Mouse (Mus musculus) activated CD4-positive, CD25-positive, alpha-beta regulatory T cell, adult 4 months (primary cell): Measurements from ENCODE around the gene Nbeal1. TPM values are rescaled to one million over a fixed set of nuclear protein-coding genes. Genes with fewer than 3 reads are reported as not detected.
"Not testable (repeated sequence)": the region's sequence is repeated elsewhere in the genome, so short reads cannot be mapped to it uniquely, and the experiment has no call there.

Experiments
- ATAC-seq: one replicate; pipeline ENCODE4 v1.8.0; 2017
- polyA plus RNA-seq, 2 experiments: library from polyadenylated mRNA; unstranded; fragments of 100-300 nt; shearing (Covaris generic); gene quantifications; one replicate each; pipeline ENCODE4 v1.2.1; 2017

The Nbeal1 gene
- polyA plus RNA-seq: 1 to 10 TPM; 6.1 to 6.8 TPM

- peak; percentile 93 for ATAC-seq
These were observed at the start of gene Nbeal1 for GRCm38 (mm10) chr1:60179932-60180783. Nbeal1 (plus strand) TSS chr1:60180599.

- no peak for ATAC-seq
These were observed 43.1 kb upstream of the Nbeal1 start for GRCm38 (mm10) chr1:60137346-60137745.

DNA sequence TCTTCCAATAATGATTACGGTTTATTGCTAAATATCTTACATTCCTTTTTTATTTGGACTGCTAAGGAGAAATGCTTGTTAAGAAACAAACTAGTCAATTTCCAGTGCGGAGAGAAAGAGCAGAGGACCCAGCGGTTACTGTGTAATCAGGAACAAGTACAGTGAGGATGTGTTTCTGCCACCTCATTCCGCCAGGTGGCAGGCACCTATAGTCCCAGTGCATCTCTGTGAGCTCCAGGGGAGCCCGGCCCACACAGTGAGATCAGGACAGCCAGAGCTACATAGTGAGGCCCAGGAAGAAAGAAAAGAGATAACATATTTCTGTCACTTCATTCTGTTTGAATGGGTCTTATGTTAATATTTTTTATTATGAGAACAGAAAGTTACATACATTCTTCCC lies 27.7 kb upstream of the Nbeal1 start:
- ATAC-seq: no peak

- no peak for ATAC-seq
These were observed 23.7 kb upstream of the Nbeal1 start for GRCm38 (mm10) chr1:60156651-60157050.

DNA sequence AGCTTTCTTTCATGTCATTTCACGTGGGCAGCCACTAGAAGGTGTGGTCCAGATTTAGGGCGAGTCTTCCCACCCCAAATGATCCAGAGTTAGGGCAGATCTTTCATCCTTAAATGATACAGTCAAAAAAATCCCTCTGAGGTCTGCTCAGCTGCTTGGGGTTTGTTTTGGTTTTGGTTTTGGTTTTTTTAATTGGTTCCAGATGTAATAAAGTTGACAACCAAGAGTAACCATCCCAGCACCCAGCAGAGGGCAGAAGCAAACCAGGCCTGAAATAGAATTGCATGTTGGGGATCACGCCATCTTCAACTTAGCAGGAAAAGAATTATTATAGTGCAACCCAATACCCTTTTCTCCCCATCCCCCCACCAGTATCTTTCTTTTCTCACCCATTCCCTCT lies 22.0 kb upstream of the Nbeal1 start:
- ATAC-seq: peak; percentile 91

DNA sequence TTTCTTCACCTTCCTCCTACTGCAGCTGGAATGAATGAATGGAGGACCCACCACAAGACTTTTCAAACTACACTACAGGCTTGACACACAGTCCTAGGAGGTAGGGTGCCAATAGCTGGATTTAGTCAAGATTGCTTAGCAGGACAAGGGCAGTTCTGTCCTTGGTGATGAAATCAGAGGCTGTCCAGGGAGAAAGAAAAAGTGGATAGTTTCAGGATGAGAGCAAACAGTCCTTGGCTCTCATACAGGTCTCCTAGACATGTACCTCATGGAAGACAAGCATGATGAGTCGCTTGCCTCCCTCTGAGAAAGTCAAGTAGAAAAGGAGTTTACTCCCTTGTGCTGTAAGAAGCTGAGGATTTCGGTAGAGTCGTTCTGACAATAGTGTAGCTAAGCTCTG lies 16.7 kb upstream of the Nbeal1 start:
- ATAC-seq: no peak

DNA sequence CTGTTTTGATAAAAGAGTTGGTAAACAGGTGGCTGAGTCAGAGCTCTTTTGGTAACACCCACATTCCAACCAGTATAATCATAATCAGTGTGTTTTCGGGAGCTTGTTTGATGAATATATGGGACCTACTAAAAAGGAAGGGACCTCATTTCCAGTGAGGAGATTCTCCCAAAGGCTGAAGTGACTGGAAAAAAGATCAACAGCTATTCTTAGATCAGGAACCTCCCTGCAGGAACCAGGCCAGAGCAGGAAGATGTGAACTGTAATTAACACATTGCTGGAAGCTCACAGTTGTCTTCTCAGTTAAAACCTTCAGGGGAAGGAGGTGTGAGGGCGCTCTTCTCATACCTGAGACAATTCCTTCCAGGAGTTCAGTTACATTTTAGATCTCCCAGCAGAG lies 10.8 kb upstream of the Nbeal1 start:
- no peak for ATAC-seq

DNA sequence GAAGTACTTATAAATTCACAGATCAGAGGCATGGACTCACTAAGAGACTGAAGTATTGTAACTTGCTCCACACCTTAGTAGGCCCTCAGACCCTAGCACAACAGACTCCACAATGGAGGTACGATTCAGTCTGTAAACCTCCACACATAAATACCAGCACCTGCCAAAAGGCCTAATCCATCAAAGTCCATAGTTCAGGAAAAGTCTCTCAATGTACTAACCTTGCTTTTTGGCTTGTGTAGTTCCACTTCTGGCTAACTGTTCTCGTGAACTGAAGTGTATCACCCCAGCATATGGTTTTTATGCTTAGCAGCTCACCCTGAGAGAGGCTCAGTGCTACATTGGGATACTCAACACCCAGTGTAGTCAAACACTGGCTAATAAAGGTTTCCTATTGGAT lies 10.1 kb upstream of the Nbeal1 start:
- no peak for ATAC-seq

DNA sequence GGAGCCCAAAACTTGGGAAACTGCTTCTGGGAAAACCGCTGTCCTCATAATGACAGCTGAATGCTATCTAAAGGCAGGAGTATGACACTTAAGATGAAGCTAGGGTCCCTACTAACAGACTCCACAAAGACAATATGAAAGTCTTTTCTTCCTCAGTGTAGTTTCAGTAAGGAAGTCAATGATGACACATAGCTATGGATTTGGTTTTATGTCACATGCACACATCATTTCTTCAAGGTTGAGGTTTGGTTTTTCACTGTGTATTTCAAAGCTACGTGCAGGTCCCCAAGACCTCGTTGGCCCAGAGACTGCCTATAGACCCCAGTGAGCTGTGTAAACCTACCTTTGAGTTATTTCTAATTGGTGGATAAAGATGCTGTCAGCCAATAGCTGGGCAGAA lies 7.3 kb upstream of the Nbeal1 start:
- ATAC-seq: no peak

DNA sequence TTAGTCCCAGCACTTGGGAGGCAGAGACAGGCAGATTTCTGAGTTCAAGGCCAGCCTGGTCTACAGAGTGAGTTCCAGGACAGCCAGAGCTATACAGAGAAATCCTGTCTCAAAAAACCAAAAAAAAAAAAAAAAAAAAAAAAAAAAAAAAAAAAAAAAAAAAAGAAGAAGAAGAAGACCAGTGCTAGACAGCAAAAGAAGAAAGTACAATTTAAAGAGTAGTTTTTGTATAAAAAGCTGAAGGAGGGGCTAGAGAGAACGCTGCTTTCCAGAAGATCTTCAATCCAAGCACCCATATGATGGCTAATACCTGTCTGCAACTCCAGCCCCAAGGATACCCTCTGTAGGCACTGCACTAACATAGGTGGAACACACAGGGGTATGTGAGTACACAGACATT lies 2.6 kb upstream of the Nbeal1 start:
- ATAC-seq: not testable (repeated sequence)

DNA sequence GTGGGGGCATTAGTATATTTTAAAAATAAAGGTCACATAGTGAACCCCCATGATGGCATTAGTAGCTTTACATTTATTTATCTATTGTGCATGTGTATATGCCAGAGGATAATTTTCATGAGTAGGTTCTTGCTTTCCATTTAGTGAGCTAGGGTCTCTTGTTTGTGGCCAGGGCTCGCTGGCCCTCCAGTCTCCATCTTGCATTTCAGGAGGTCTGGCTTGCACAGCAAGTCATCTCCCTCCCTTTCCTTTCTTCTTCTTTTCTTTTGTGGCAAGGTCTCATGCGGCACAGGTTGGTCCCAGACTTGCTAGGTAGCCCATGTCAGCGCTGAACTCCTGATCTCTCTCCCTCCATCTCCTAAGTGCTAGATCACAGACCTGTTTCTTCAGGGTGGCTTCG lies 1.0 kb upstream of the Nbeal1 start:
- ATAC-seq: no peak

GRCm38 (mm10) chr1:60180784-60181221 lies 404 bp downstream of the Nbeal1 start:
- ATAC-seq: peak; percentile 6

- no peak for ATAC-seq
These were observed 8.1 kb downstream of the Nbeal1 start for GRCm38 (mm10) chr1:60188454-60188853.

- no peak for ATAC-seq
These were observed 16.4 kb downstream of the Nbeal1 start for GRCm38 (mm10) chr1:60196813-60197212.

GRCm38 (mm10) chr1:60199006-60199405 lies 18.6 kb downstream of the Nbeal1 start:
- ATAC-seq: no peak

GRCm38 (mm10) chr1:60236261-60236660 lies 55.9 kb downstream of the Nbeal1 start:
- ATAC-seq: no peak

- peak; percentile 65 for ATAC-seq
These were observed 60.0 kb downstream of the Nbeal1 start for GRCm38 (mm10) chr1:60240430-60240829.

DNA sequence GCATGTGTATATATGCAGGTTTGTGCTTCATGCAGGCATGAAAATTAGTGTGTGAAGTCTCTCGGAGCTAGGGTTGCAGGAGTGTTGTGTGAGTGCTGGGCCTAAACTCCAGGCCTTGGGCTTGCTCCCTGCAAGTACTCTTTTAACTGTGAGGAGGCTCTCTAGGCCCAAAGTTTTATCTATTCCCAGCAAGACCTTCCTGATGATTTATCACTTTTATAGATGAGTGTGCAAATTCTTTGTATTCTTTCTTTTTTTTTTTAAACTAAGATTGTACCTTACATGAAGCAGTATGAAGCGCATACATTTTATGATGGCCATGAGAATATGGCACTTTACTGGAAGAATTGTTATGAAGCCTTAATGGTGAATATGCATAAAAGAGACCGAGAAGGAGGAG lies 87.7 kb downstream of the Nbeal1 start:
- ATAC-seq: no peak

GRCm38 (mm10) chr1:60269314-60269713 lies 88.9 kb downstream of the Nbeal1 start:
- ATAC-seq: no peak

- ATAC-seq: no peak
These were observed 92.1 kb downstream of the Nbeal1 start for GRCm38 (mm10) chr1:60272471-60272870.

DNA sequence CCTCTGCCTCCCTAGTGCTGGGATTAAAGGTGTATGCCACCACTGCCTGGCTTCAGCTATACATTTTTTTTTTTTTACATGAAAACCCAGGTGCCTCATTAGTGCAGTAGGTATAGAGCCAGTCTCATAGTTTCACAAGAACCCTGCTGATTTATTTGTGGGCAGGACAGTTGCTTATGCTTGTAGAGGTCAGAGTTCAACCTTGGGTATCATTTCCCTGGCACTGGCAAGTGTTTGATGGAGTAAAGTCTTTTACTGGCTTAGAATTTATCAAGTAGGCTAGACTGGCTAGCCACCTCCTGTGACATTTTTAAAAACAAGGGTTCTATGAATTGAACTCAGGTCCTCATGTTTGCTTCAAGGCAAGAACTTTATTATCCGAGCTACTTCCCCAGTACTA lies 113.5 kb downstream of the Nbeal1 start:
- ATAC-seq: no peak

GRCm38 (mm10) chr1:60342808-60343629 lies 162.6 kb downstream of the Nbeal1 start, which contains the start of gene Cyp20a1:
Cyp20a1 (plus strand) TSS chr1:60343323.
- peak; percentile 95 for ATAC-seq

DNA sequence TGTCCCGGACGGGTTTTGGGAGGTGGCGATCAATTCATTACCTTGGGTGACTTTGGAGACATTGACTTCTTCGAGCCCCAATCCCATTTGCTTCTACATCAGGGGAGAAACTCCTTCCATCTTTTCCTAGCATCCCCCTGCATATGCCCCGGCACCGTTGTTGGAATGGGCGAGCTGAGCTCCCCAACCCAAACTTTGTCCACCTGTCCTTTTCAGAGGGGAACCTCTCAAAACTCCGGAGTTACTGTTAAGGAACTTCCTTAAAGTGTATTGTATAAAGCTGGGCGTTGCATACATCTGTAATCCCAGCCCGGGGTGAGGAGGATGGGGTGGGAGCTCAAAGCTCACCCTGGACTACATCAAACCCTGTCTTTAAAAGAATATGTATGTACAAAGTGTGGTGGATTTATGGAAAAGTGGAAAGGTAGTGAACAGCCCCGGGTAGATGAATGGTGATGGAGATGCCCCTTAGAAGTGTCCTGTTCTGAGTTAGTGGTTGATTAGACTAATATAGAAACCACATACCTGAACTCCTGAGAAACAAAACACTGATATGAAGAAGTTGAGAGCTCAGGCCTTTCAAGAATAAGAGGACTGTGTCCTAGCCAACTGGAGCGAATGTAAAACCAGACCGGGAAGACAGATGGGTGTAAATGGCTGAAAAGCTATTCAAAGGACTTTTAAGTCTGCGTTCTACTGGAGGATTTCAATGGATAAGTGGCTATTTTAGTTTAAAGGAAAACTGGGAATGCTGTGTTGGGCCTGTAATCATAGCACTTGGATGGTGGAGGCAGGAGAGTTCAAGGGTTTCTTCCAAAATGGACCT lies 163.4 kb downstream of the Nbeal1 start:
- ATAC-seq: peak; percentile 7
